Mouse (Mus musculus) midbrain, embryonic 16.5 days (tissue): ENCODE measurements at regions not wholly inside any gene's neighbourhood (a gene's known extent, or its start where the extent isn't known, plus 50 kb on each side); places are given as distances from the start of the nearest gene placed in this dataset.
A peak's percentile ranks its signal among the peaks of the same experiment; 100 is the strongest.

ENCODE experiments used
- ATAC-seq: fragments of 200-750 bp; cut with Nextera tagmentation; 2 replicates; pipeline ENCODE4 v1.8.0; 2017; ENCODE audit warnings: moderate TSS enrichment
- H3K27ac ChIP-seq: fragments of 300-500 bp; sonication (generic); 2 replicates; pipeline ENCODE4 v1.5.1; 2014; ENCODE audit warnings: mild to moderate bottlenecking, low read length, mixed read lengths
- H3K27me3 ChIP-seq: fragments of 300-500 bp; sonication (generic); 2 replicates; pipeline ENCODE4 v1.6.1; 2014; ENCODE audit warnings: low read depth, low read length, mixed read lengths; ENCODE audit not compliant: control insufficient read depth, insufficient read depth
- H3K36me3 ChIP-seq: fragments of 300-500 bp; sonication (generic); 2 replicates; pipeline ENCODE4 v1.6.1; 2014; ENCODE audit warnings: mild to moderate bottlenecking, low read length, moderate library complexity, mixed read lengths; ENCODE audit not compliant: control insufficient read depth, insufficient read depth
- H3K4me1 ChIP-seq: fragments of 300-500 bp; sonication (generic); 2 replicates; pipeline ENCODE4 v1.6.1; 2014; ENCODE audit warnings: mild to moderate bottlenecking, low read length, mixed read lengths; ENCODE audit not compliant: control insufficient read depth, insufficient read depth
- H3K4me2 ChIP-seq: fragments of 300-500 bp; sonication (generic); 2 replicates; pipeline ENCODE4 v1.6.1; 2014; ENCODE audit warnings: mild to moderate bottlenecking, low read length, mixed read lengths
- H3K4me3 ChIP-seq: fragments of 300-500 bp; sonication (generic); 2 replicates; pipeline ENCODE4 v1.5.1; 2014; ENCODE audit warnings: low read depth, mild to moderate bottlenecking, low read length, moderate library complexity, mixed read lengths
- H3K9ac ChIP-seq: fragments of 300-500 bp; sonication (generic); 2 replicates; pipeline ENCODE4 v1.6.1; 2014; ENCODE audit warnings: low read depth, low read length, mixed read lengths
- H3K9me3 ChIP-seq: fragments of 300-500 bp; sonication (generic); replicated peaks from 2 replicates; pipeline ENCODE4 v1.6.1; 2014; ENCODE audit warnings: mild to moderate bottlenecking, low read length, mixed read lengths; ENCODE audit not compliant: control insufficient read depth, poor library complexity, severe bottlenecking
- WGBS: fragments of 180-500 bp; shearing (Covaris S2); extraction: QIAGEN DNeasy Blood & Tissue Kit; methylation state at CpG from one replicate; pipeline ENCODE4 v1.1.7; 2014; 5-methylcytosine and 5-hydroxymethylcytosine counted together

DNA sequence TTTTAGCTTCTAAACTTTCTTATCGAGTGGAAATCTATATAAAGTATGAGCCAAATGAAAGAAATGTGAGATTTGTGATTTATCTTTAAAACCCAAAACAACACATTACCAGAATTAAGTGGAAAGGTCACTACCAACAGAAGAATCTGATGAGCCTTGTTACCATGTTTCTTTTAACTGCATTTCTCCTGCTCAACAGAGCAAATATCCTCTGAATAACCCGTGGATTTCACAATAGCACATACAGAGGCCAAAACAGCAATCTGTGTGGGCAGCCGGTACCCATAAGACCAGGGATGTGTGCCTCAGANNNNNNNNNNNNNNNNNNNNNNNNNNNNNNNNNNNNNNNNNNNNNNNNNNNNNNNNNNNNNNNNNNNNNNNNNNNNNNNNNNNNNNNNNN, 85.3 kb downstream of the 4930444P10Rik start:
- Histone ChIP-seq H3K27me3 (no peaks in the 10 kb centered on the region), H3K4me3 (no peak overlapping the region), H3K9me3 (no peaks in the 10 kb centered on the region), H3K4me2 (no peak overlapping the region), H3K4me1 (no peaks in the 10 kb centered on the region), H3K9ac (no peak overlapping the region), H3K27ac (no peak overlapping the region), H3K36me3 (no peaks in the 10 kb centered on the region)
- WGBS: 82% methylated on average over 3 of the region's 3 CpGs
- ATAC-seq: no peak

GRCm38 (mm10) chr1:16006888-16007287, 86.2 kb downstream of the 4930444P10Rik start:
- no peak for ATAC-seq
- no peaks in the 10 kb centered on the region for H3K4me1 ChIP-seq
- no peaks in the 10 kb centered on the region for H3K9me3 ChIP-seq
- WGBS: 80% methylated on average over 2 of the region's 2 CpGs
- no peak overlapping the region for H3K4me3 ChIP-seq
- H3K9ac ChIP-seq: no peak overlapping the region
- no peaks in the 10 kb centered on the region for H3K36me3 ChIP-seq
- no peak overlapping the region for H3K4me2 ChIP-seq
- no peaks in the 10 kb centered on the region for H3K27me3 ChIP-seq
- H3K27ac ChIP-seq: no peak overlapping the region

DNA sequence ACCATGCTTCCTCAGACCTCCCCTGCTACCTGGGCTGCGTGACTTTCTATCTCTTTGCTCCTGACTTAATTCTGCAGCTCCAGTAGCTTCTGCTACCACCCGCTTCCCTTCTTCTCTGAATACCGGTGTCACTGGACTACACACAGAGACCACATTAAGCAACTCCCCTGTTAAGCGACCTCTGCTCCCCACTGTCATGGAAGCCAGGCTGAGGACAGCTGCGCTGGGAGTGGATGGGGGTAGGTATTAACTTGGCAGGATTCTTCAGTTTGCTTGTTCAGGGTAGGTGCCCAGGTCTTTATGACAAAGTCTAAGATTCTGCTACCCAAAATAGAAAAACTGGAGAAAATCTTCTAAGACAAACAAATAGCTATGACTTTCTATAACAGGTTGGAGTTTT, 96.0 kb downstream of the 4930444P10Rik start:
- no peak for ATAC-seq
- 75% methylated on average over 5 of the region's 5 CpGs for WGBS

GRCm38 (mm10) chr1:15996341-15996740, 96.8 kb downstream of the 4930444P10Rik start:
- Histone ChIP-seq H3K27me3 (no peaks in the 10 kb centered on the region), H3K4me1 (no peaks in the 10 kb centered on the region), H3K9ac (no peak overlapping the region), H3K4me2 (no peak overlapping the region), H3K27ac (no peak overlapping the region), H3K9me3 (no peaks in the 10 kb centered on the region), H3K36me3 (no peaks in the 10 kb centered on the region), H3K4me3 (no peak overlapping the region)
- no peak for ATAC-seq
- WGBS: 76% methylated on average over 2 of the region's 2 CpGs

More for the DNA sequence above, 96.0 kb downstream of the 4930444P10Rik start:
- no peak overlapping the region for H3K27ac ChIP-seq
- H3K4me2 ChIP-seq: no peak overlapping the region
- no peak overlapping the region for H3K9ac ChIP-seq
- no peaks in the 10 kb centered on the region for H3K4me1 ChIP-seq
- H3K27me3 ChIP-seq: no peaks in the 10 kb centered on the region
- H3K4me3 ChIP-seq: no peak overlapping the region
- H3K9me3 ChIP-seq: no peaks in the 10 kb centered on the region
- no peaks in the 10 kb centered on the region for H3K36me3 ChIP-seq

DNA sequence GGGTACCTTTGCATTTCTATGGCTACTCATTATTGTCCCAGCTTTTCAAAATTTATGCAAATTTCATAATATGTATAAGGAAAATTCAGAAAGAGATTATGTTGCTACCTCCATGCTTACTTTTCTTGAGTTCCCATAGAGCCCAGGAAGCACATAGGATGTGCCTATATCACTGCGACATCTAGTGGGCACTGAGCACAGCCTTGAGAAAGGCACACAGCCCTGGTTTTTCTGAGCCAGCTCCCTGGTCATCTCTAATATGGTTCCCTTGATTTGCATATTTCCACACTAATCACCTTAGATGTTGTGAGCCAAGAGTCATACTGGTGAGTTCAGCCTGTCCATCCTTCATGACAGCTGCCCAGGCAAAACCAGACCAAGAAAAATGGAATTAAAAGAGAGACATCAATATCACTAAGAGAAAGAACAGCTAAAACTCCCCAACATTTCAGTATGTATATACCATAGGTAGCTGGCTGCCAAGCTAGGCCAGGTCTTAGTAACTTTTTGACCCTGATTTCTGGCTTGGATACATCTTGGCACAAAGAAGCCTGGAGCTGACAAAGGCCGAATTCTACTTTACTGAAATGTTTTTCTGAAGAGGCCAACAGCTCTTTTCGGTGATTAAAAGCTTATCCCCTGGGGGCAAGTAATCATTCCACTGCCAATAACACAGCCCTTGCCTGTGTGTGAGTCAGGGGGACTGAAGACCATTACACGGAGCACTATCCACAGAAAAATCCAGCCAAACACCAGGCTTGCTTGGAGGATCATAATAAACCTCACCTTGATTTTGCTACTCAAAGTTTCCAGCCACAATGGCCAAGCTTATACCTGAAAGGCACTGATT, 99.3 kb downstream of the 4930444P10Rik start:
- H3K9ac ChIP-seq: no peak overlapping the region
- no peaks in the 10 kb centered on the region for H3K27me3 ChIP-seq
- no peaks in the 10 kb centered on the region for H3K4me1 ChIP-seq
- no peak overlapping the region for H3K4me2 ChIP-seq
- H3K9me3 ChIP-seq: no peaks in the 10 kb centered on the region
- ATAC-seq: peak; percentile 78
- no peak overlapping the region for H3K4me3 ChIP-seq
- WGBS: 57% methylated on average over 4 of the region's 4 CpGs
- H3K27ac ChIP-seq: no peak overlapping the region
- H3K36me3 ChIP-seq: no peaks in the 10 kb centered on the region

DNA sequence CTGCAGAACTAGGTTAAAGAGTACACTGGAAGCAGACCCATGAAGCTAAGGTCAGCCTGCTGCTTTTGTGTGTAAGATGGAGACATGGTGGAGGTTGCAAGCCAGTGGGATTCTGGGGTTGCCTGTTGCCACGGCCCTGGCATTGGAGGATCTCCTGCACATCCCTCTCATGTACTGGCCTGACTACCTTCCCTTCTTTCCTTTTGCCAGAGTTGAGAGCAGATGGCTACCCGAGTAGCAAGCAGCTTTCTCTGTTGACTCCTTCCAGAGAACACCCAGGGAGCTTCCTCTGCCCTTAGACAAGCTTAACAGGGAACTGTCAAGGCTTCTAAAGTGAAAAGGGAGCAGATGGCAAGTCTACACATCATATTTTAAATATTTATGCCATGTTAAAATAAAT, 102.1 kb downstream of the 4930444P10Rik start:
- H3K4me3 ChIP-seq: no peak overlapping the region
- no peak overlapping the region for H3K9ac ChIP-seq
- WGBS: 55% methylated on average over 2 of the region's 2 CpGs
- no peaks in the 10 kb centered on the region for H3K9me3 ChIP-seq
- ATAC-seq: no peak
- H3K4me1 ChIP-seq: no peaks in the 10 kb centered on the region
- no peaks in the 10 kb centered on the region for H3K27me3 ChIP-seq
- H3K36me3 ChIP-seq: no peaks in the 10 kb centered on the region
- H3K4me2 ChIP-seq: no peak overlapping the region
- no peak overlapping the region for H3K27ac ChIP-seq

DNA sequence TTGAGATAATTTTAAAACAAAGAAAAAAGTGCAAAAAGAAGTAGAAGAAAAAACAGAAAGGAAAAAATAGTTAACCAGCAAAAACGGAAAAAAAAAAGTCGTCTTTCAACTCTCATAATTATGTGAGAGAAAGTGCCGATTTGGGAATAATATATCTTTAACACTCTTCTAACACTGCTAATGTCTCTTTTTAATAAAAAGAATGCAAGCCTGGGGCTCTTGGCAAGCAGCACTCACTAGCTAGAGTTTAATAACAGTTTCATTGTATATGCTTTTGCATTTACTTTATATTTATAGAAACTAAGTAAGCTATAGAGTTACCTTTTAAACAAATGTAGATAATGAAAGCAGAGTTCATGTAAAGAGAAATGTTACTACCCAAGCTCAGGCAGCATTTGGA, 107.5 kb downstream of the 4930444P10Rik start:
- WGBS: 83% methylated on average over 3 of the region's 3 CpGs

GRCm38 (mm10) chr1:15979333-15979732, 113.8 kb downstream of the 4930444P10Rik start:
- H3K9me3 ChIP-seq: no peaks in the 10 kb centered on the region
- H3K4me2 ChIP-seq: no peak overlapping the region
- H3K27ac ChIP-seq: no peak overlapping the region
- no peaks in the 10 kb centered on the region for H3K27me3 ChIP-seq
- no peak overlapping the region for H3K9ac ChIP-seq
- no peak overlapping the region for H3K4me3 ChIP-seq
- ATAC-seq: no peak
- no peaks in the 10 kb centered on the region for H3K4me1 ChIP-seq
- H3K36me3 ChIP-seq: no peaks in the 10 kb centered on the region

More for the DNA sequence above, 107.5 kb downstream of the 4930444P10Rik start:
- H3K9me3 ChIP-seq: no peaks in the 10 kb centered on the region
- H3K27ac ChIP-seq: no peak overlapping the region
- no peak overlapping the region for H3K4me3 ChIP-seq
- no peaks in the 10 kb centered on the region for H3K4me1 ChIP-seq
- H3K9ac ChIP-seq: no peak overlapping the region
- no peak overlapping the region for H3K4me2 ChIP-seq
- ATAC-seq: no peak
- H3K27me3 ChIP-seq: no peaks in the 10 kb centered on the region
- H3K36me3 ChIP-seq: no peaks in the 10 kb centered on the region

- WGBS: 84% methylated on average over 2 of the region's 2 CpGs
- no peak for ATAC-seq
- Histone ChIP-seq H3K4me1 (no peaks in the 10 kb centered on the region), H3K36me3 (no peaks in the 10 kb centered on the region), H3K27ac (no peak overlapping the region), H3K9me3 (no peaks in the 10 kb centered on the region), H3K4me3 (no peak overlapping the region), H3K9ac (no peak overlapping the region), H3K4me2 (no peak overlapping the region), H3K27me3 (no peaks in the 10 kb centered on the region)
Measured at GRCm38 (mm10) chr1:15959578-15959977, 133.5 kb downstream of the 4930444P10Rik start.
